Mouse (Mus musculus) MEL (cell line): ENCODE measurements around the gene Snrpc. TPM values are rescaled to one million over a fixed set of nuclear protein-coding genes. Genes with fewer than 3 reads are reported as not detected.

Source experiments
- DNase-seq: peaks from one replicate; pipeline ENCODE4 v3.0.0; 2011; ENCODE audit warnings: low read depth, low spot score
- H3K27ac ChIP-seq: 2 replicates; pipeline ENCODE4 v1.5.1; 2012; ENCODE audit warnings: low read depth, mild to moderate bottlenecking, control low read depth, low read length, moderate library complexity; ENCODE audit not compliant: control insufficient read depth
- H3K27me3 ChIP-seq, 2 experiments: fragments of 150-350 bp in 1 of 2; sonication (generic) in 1 of 2; 2 replicates each; pipeline ENCODE4 v1.6.1; 2012; ENCODE audit warnings: low read length in 2 of 2, mild to moderate bottlenecking in 2 of 2, improper control_type of control experiment in 1 of 2, moderate library complexity in 1 of 2; ENCODE audit not compliant: insufficient read depth in 2 of 2, control insufficient read depth in 1 of 2
- H3K36me3 ChIP-seq, 2 experiments: 2 replicates each; pipeline ENCODE4 v1.6.1; 2012 to 2014; ENCODE audit warnings: low read length in 2 of 2, improper control_type of control experiment in 1 of 2, inconsistent platforms in 1 of 2, mild to moderate bottlenecking in 1 of 2; ENCODE audit not compliant: insufficient read depth in 2 of 2, control insufficient read depth in 1 of 2
- H3K4me1 ChIP-seq, 2 experiments: fragments of 150-350 bp in 1 of 2; sonication (generic) in 1 of 2; 2 replicates each; pipeline ENCODE4 v1.6.1; 2012; ENCODE audit warnings: low read length in 2 of 2, improper control_type of control experiment in 1 of 2, mild to moderate bottlenecking in 1 of 2; ENCODE audit not compliant: insufficient read depth in 2 of 2, control insufficient read depth in 1 of 2
- H3K4me3 ChIP-seq, 2 experiments: fragments of 150-350 bp in 1 of 2; sonication (generic) in 1 of 2; 2 replicates each; pipeline ENCODE4 v1.5.1; 2012; ENCODE audit warnings: low read depth in 2 of 2, low read length in 2 of 2, mild to moderate bottlenecking in 2 of 2, moderate library complexity in 2 of 2, control low read depth in 1 of 2, improper control_type of control experiment in 1 of 2; ENCODE audit not compliant: control insufficient read depth in 1 of 2, insufficient read depth in 1 of 2
- H3K79me2 ChIP-seq: 2 replicates; pipeline ENCODE4 v1.6.1; 2012; ENCODE audit warnings: mild to moderate bottlenecking, low read length, moderate library complexity; ENCODE audit not compliant: control insufficient read depth, poor library complexity, insufficient read depth
- H3K9ac ChIP-seq: 2 replicates; pipeline ENCODE4 v1.6.1; 2012; ENCODE audit warnings: low read depth, mild to moderate bottlenecking, control low read depth, low read length, moderate library complexity; ENCODE audit not compliant: control insufficient read depth, poor library complexity, severe bottlenecking
- H3K9me3 ChIP-seq: fragments of 150-350 bp; sonication (generic); replicated peaks from 2 replicates; pipeline ENCODE4 v1.6.1; 2012; ENCODE audit warnings: mild to moderate bottlenecking, low read length, improper control_type of control experiment, moderate library complexity; ENCODE audit not compliant: insufficient read depth
- BHLHE40 ChIP-seq: IDR thresholded peaks from 2 replicates; pipeline ENCODE4 v1.6.1; 2012; ENCODE audit warnings: low read depth, mild to moderate bottlenecking, inconsistent platforms, low read length, improper control_type of control experiment, borderline replicate concordance
- CHD1 ChIP-seq: IDR thresholded peaks from 2 replicates; pipeline ENCODE4 v1.6.1; 2012; ENCODE audit warnings: low read depth, mild to moderate bottlenecking, inconsistent platforms, low read length, improper control_type of control experiment
- E2F4 ChIP-seq: IDR thresholded peaks from 2 replicates; pipeline ENCODE4 v1.6.1; 2011; ENCODE audit warnings: low read depth, low read length, improper control_type of control experiment, borderline replicate concordance
- ELF1 ChIP-seq: IDR thresholded peaks from 2 replicates; pipeline ENCODE4 v1.6.1; 2014; ENCODE audit warnings: low read depth, mild to moderate bottlenecking, inconsistent platforms, low read length, improper control_type of control experiment, moderate library complexity
- EP300 ChIP-seq, 2 experiments: IDR thresholded peaks; 2 replicates each; pipeline ENCODE4 v1.6.1; 2011; ENCODE audit warnings: improper control_type of control experiment in 2 of 2, low read length in 2 of 2, low read depth in 1 of 2, mild to moderate bottlenecking in 1 of 2
- ETS1 ChIP-seq: IDR thresholded peaks from 2 replicates; pipeline ENCODE4 v1.6.1; 2012; ENCODE audit warnings: low read depth, mild to moderate bottlenecking, inconsistent platforms, low read length, improper control_type of control experiment, moderate library complexity
- GABPA ChIP-seq: IDR thresholded peaks from 2 replicates; pipeline ENCODE4 v1.6.1; 2012; ENCODE audit warnings: low read depth, mild to moderate bottlenecking, inconsistent platforms, low read length, improper control_type of control experiment, moderate library complexity
- GATA1 ChIP-seq: IDR thresholded peaks from 2 replicates; pipeline ENCODE4 v1.6.1; 2011; ENCODE audit warnings: low read depth, low read length, improper control_type of control experiment
- HCFC1 ChIP-seq: IDR thresholded peaks from 2 replicates; pipeline ENCODE4 v1.6.1; 2012; ENCODE audit warnings: low read depth, mild to moderate bottlenecking, inconsistent platforms, low read length, improper control_type of control experiment, moderate library complexity
- JUND ChIP-seq: IDR thresholded peaks from 2 replicates; pipeline ENCODE4 v1.6.1; 2011; ENCODE audit warnings: low read depth, mild to moderate bottlenecking, improper control_type of control experiment, low read length
- KAT2A ChIP-seq: conservative IDR thresholded peaks from 2 replicates; pipeline ENCODE4 v1.6.1; 2012; ENCODE audit warnings: low read depth, low read length, improper control_type of control experiment, inconsistent platforms
- MAFK ChIP-seq: IDR thresholded peaks from 2 replicates; pipeline ENCODE4 v1.6.1; 2011; ENCODE audit warnings: low read depth, mild to moderate bottlenecking, low read length, improper control_type of control experiment, borderline replicate concordance
- MAX ChIP-seq: IDR thresholded peaks from 2 replicates; pipeline ENCODE4 v1.6.1; 2011; ENCODE audit warnings: low read length, improper control_type of control experiment
- MAZ ChIP-seq: IDR thresholded peaks from 2 replicates; pipeline ENCODE4 v1.6.1; 2012; ENCODE audit warnings: low read depth, mild to moderate bottlenecking, inconsistent platforms, low read length, improper control_type of control experiment
- MXI1 ChIP-seq: IDR thresholded peaks from 2 replicates; pipeline ENCODE4 v1.6.1; 2011; ENCODE audit warnings: mild to moderate bottlenecking, low read depth, low read length, improper control_type of control experiment
- MYB ChIP-seq: IDR thresholded peaks from 2 replicates; pipeline ENCODE4 v1.6.1; 2011; ENCODE audit warnings: mild to moderate bottlenecking, low read depth, low read length, improper control_type of control experiment
- MYC ChIP-seq: IDR thresholded peaks from 2 replicates; pipeline ENCODE4 v1.6.1; 2011; ENCODE audit warnings: low read depth, mild to moderate bottlenecking, low read length, improper control_type of control experiment, moderate library complexity
- NELFE ChIP-seq: IDR thresholded peaks from 2 replicates; pipeline ENCODE4 v1.6.1; 2011; ENCODE audit warnings: low read depth, low read length, improper control_type of control experiment
- NRF1 ChIP-seq: IDR thresholded peaks from 2 replicates; pipeline ENCODE4 v1.6.1; 2014; ENCODE audit warnings: low read depth, mild to moderate bottlenecking, inconsistent platforms, low read length, improper control_type of control experiment, moderate library complexity; ENCODE audit not compliant: poor library complexity, insufficient read depth, severe bottlenecking
- POLR2A ChIP-seq, 2 experiments: IDR thresholded peaks; 2 replicates each; pipeline ENCODE4 v1.6.1; 2011 to 2012; ENCODE audit warnings: low read length in 2 of 2, mild to moderate bottlenecking in 2 of 2, control low read depth in 1 of 2, improper control_type of control experiment in 1 of 2, low read depth in 1 of 2, moderate library complexity in 1 of 2; ENCODE audit not compliant: control insufficient read depth in 1 of 2, insufficient read depth in 1 of 2, poor library complexity in 1 of 2
- POLR2AphosphoS2 ChIP-seq: IDR thresholded peaks from 2 replicates; pipeline ENCODE4 v1.6.1; 2011; ENCODE audit warnings: low read length, improper control_type of control experiment
- POLR2AphosphoS5 ChIP-seq: IDR thresholded peaks from 2 replicates; pipeline ENCODE4 v1.6.1; 2012; ENCODE audit warnings: low read depth, borderline replicate concordance, mild to moderate bottlenecking, inconsistent platforms, low read length, moderate library complexity, mixed read lengths
- RAD21 ChIP-seq: IDR thresholded peaks from 2 replicates; pipeline ENCODE4 v1.6.1; 2011; ENCODE audit warnings: mild to moderate bottlenecking, low read depth, low read length, improper control_type of control experiment
- RCOR1 ChIP-seq: IDR thresholded peaks from 2 replicates; pipeline ENCODE4 v1.6.1; 2012; ENCODE audit warnings: low read depth, mild to moderate bottlenecking, inconsistent platforms, low read length, improper control_type of control experiment
- SIN3A ChIP-seq: IDR thresholded peaks from 2 replicates; pipeline ENCODE4 v1.6.1; 2012; ENCODE audit warnings: low read length, improper control_type of control experiment, inconsistent platforms
- SMC3 ChIP-seq: IDR thresholded peaks from 2 replicates; pipeline ENCODE4 v1.6.1; 2011; ENCODE audit warnings: low read depth, low read length, improper control_type of control experiment
- TAL1 ChIP-seq: IDR thresholded peaks from 2 replicates; pipeline ENCODE4 v1.6.1; 2012; ENCODE audit warnings: mild to moderate bottlenecking, inconsistent platforms, low read length, moderate library complexity, mixed read lengths
- TBP ChIP-seq: IDR thresholded peaks from 2 replicates; pipeline ENCODE4 v1.8.0; 2011; ENCODE audit warnings: low read depth, low read length, improper control_type of control experiment
- UBTF ChIP-seq: IDR thresholded peaks from 2 replicates; pipeline ENCODE4 v1.6.1; 2012; ENCODE audit warnings: low read depth, mild to moderate bottlenecking, inconsistent platforms, low read length, improper control_type of control experiment, moderate library complexity, borderline replicate concordance; ENCODE audit not compliant: insufficient read depth
- USF1 ChIP-seq: IDR thresholded peaks from 2 replicates; pipeline ENCODE4 v1.6.1; 2014; ENCODE audit warnings: low read depth, mild to moderate bottlenecking, inconsistent platforms, low read length, improper control_type of control experiment, moderate library complexity
- ZMIZ1 ChIP-seq: IDR thresholded peaks from 2 replicates; pipeline ENCODE4 v1.6.1; 2012; ENCODE audit warnings: low read depth, mild to moderate bottlenecking, inconsistent platforms, low read length, improper control_type of control experiment, moderate library complexity
- ZNF384 ChIP-seq: IDR thresholded peaks from 2 replicates; pipeline ENCODE4 v1.6.1; 2012; ENCODE audit warnings: low read depth, mild to moderate bottlenecking, inconsistent platforms, low read length, improper control_type of control experiment
- polyA plus RNA-seq, 2 experiments: library from polyadenylated mRNA; stranded (reverse) in 1 of 2; unstranded in 1 of 2; fragments of >175 nt in 1 of 2; fragments of >200 nt in 1 of 2; gene quantifications; 2 replicates each; pipeline versions ENCODE4 v1.2.1 to v1.2.4; 2012; ENCODE audit warnings: low replicate concordance in 2 of 2, low read depth in 1 of 2; ENCODE audit not compliant: insufficient read length in 2 of 2, insufficient read depth in 1 of 2, missing spikeins in 1 of 2
- total RNA-seq: library from RNA; depleted of rRNA; stranded (reverse); fragments of 300-350 nt; gene quantifications from 2 replicates; pipeline ENCODE4 v1.2.3, GENCODE M21; 2012

The Snrpc gene
- total and polyA plus RNA-seq, 3 experiments: 217 to 227 TPM; not detected in 1

- TF ChIP-seq MXI1: 0 out of 2 replicates have a peak, but pooled peaks have one; percentile 46
- 0 out of 2 replicates have a peak, but pooled peaks have one; percentile 16 for TF ChIP-seq MAZ
These were observed 18.4 kb downstream of the Snrpc start, which contains the start of gene Uhrf1bp1 (continued) for GRCm38 (mm10) chr17:27856265-27856797.

DNA sequence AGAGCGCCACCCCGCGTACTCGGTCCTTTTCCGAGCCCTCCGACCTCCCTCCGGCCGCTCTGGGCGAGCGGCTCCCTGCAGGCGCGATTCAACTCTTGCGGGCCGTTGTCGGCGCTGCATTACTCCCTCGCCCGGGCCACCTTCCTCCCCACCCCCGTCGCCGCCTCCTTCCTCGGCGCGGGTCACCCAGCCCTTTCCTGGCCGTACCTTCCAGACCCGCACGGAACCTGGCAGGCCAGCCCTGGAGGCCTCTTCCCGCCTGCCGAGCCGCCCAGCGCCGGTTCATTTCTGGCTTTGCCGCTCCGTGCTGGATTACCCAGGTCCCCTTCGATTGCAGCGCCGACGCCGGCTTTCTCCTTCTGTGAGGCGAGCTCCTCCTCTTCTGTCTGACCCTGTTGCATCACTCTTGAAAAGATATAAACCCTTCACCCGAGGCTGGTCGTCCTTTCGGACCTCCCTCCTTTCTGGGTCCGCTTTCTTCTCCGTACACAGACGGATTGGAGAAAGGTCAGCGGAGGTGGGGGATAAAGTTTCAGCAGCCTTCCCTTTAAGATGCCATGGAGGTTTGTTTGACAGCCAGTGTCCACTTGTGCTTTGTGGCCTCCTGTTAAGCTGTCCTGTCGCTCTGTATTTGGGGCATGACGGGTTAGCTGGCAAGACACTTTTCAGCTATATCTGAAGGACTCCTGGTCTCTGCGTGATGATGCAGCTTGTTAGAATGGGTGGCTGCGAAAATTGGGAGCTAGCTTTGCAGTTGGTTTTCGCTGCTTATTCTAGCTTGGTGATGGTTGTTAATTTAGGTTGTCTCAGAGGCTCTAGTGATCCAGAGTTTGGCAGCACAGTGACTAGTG, 19.1 kb downstream of the Snrpc start:
- H3K4me3 ChIP-seq: peak overlapping the region; percentile 75 to 97
- peak; percentile 77 for DNase-seq
- TF ChIP-seq SMC3 (no peak), MYC (no peak; the same call in none of the 2 replicates), E2F4 (no peak), SIN3A (peak; percentile 11), POLR2AphosphoS2 (no peak), USF1 (no peak), POLR2AphosphoS5 (no peak), JUND (no peak), MAFK (no peak), RAD21 (no peak), TAL1 (no peak), ZMIZ1 (0 out of 2 replicates have a peak, but pooled peaks have one; percentile 14), HCFC1 (no peak), BHLHE40 (no peak), GABPA (no peak), ETS1 (no peak), GATA1 (no peak), POLR2A (IDR thresholded peaks at IDR 0.05; ENCODE audit: control insufficient read depth in 1 of 2, insufficient read depth in 1 of 2, low read depth in 1 of 2, low read length in 2 of 2, poor library complexity in 1 of 2) (no peak; a peak in 1 of 4 replicates), NRF1 (no peak), UBTF (no peak), ZNF384 (no peak), EP300 (IDR thresholded peaks at IDR 0.05; ENCODE audit: low read depth in 1 of 2, low read length in 2 of 2) (no peak), MAX (no peak), RCOR1 (peak; percentile 26; the same call in 1 of the 2 replicates), NELFE (peak; percentile 48; the same call in 1 of the 2 replicates), TBP (no peak), MYB (no peak), KAT2A (no peak), CHD1 (peak; percentile 61), ELF1 (no peak), MXI1 (no peak; the same call in none of the 2 replicates)
- peak overlapping the region; percentile 86 for H3K9ac ChIP-seq
- H3K9me3 ChIP-seq: no peaks in the 10 kb centered on the region
- H3K36me3 ChIP-seq: peaks cover 3 to 19% of the 10 kb centered on the region in 2 experiments
- H3K27me3 ChIP-seq: no peaks in the 10 kb centered on the region
- peaks cover 16 to 23% of the 10 kb centered on the region in 2 experiments for H3K4me1 ChIP-seq
- H3K79me2 ChIP-seq: peaks cover 54% of the 10 kb centered on the region
- peak overlapping the region; percentile 82 for H3K27ac ChIP-seq
